Mouse (Mus musculus) cerebellum, postnatal 10 days (tissue): ENCODE measurements around the gene Snx14.

Source experiments
- DNase-seq, 2 experiments: peaks; one replicate each; pipeline ENCODE4 v3.0.0; 2021; ENCODE audit warnings: mixed read lengths in 2 of 2

The Snx14 gene

DNA sequence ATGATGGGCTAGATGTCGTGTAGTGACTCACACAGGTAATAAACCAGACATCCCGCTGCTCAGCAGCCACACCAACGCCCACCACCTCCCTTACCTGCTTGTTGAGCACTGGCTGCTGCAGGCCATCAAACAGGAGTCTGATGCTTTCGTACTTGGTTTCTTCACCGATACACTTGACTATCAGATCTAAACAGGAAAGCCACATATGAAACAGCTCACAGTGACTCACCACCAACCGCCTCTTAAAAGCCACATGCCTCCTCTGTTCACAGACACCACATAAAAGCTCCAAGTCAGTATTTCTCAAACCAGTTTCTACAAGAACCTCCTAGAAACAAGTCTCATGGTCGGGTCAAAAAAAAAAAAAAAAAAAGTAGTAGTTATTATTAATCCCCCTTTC, 58.7 kb downstream of the Snx14 start:
- no peak for DNase-seq

DNA sequence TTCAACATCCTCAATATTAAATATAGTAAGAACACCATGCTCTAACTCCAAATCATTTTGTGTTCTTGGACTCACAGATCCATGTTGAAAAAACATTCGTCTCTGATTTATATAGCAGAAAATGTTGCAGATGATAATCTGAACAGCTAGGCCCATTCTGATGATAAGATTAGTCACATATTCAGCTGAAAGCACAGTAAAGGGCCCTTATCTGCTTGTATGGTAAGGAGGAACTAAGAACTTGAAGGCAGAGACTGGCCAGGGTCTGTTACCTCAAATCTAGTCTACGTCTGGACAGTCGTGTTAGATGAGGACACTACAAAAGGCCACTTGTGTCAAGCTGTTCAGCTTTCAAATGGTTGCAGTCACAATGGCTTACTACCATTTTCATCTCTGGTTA, 59.7 kb downstream of the Snx14 start:
- DNase-seq = no peak

DNA sequence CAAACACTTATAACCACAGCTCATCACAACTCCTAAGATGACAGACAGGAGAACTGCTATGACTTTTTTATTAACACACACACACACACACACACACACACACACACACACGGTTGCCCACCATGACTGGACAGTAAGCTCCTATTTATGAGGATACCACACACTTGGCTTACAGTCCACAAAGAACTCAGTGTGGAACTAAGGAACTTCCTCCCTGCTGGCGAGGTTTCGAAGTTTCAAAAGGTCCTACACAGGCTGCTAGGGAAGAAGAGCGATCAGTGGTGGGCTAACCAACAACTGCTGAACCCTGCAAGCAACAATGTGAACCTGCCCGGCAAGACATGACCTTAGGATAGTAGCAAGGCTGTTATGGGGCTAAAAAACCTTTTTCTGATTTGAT, 61.3 kb downstream of the Snx14 start:
- DNase-seq = no peak

DNA sequence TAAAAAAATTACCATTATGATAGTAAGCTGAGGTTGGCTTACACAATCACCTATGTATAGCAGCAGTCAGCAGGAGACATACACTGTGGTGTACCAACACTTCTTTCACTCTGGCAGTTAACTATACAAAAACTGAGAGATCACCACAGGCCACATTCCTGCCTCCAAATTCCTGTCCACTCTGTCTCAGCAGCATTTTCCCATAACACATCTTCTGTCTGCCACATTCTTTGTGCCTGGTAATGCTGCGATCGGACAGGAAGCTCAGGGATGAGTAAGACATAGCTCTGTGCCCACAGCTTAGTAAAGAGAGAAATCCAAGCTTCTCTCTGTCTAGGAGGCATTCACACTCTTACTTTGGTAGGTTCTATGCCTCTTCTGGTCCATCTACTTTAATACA, 65.8 kb downstream of the Snx14 start:
- DNase-seq = no peak

DNA sequence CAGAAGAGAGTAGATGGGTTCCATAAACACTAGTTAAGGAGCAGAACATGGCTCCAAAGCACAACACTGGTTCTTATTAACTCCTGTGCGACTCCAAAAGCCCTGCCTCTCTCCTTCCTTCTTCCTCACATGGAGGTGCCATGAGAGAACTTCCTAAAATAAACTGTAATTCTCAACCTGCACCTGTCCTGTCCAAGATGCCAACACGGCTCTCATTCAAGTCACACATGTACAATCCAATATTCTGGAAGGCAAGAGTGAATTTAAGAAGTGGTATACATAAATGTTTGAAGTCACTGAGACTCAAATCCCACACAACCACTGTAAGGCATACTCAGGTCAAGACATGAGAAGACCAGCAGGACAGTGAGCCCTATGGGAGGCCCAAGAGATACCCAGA, 67.6 kb downstream of the Snx14 start:
- DNase-seq = no peak

DNA sequence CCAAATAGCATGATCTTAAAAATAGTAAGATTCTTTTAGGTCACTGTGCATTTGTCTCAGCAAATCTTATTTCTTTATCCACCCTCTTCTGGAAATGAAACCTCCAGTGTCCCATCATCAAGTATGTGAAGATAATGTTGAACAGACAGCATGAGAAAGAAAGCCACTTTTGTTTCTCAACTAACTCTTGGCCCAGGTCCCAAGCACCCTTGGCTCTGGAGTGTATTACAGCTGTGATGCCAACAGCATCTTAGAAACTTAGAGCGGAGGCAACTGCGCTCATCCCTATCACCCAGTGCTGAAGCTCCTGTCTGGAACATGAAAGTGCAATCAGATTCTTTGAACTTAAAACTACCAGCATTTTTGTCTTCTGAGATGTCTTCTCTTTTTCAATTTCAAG, 69.1 kb downstream of the Snx14 start:
- DNase-seq = peak; percentile 40 to 60

DNA sequence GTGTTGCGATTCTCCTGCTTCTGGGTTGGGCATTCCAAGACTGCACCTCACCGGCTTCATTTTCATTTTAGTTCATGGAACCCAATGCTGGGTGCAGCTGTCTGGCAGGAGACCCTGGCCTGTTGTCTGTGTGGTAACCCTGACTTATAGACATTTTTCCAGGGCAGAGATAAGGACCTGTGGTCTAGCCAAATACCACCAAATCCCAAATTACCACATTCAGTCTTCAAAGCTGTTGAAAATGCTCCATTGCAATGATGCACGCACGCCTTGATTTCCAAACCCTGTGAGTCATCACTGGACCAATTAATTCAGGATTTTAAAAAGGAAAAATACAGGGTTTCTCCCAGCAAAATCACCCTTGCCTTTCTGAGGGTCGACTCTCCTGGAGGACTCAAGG, 70.3 kb downstream of the Snx14 start:
- DNase-seq = no peak

DNA sequence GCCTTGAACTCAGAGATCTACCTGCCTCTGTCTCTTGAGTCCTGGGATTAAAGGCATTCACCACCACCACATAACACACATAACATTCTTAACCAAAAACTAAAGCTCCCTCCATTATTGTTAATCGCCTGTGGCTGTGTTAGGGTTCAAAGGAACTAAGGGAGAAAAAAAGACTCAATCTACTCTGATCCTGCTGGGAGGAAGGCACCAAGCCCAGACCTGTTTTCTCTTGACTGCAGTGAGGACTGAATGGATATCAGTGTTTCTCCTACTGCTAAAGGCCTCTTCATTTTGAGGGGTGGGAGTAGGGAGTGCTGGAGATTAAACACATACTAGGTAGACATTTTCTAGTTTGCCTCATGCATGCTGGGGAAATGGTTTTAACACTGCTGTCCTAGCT, 71.0 kb downstream of the Snx14 start:
- DNase-seq = peak; percentile 56 to 72

DNA sequence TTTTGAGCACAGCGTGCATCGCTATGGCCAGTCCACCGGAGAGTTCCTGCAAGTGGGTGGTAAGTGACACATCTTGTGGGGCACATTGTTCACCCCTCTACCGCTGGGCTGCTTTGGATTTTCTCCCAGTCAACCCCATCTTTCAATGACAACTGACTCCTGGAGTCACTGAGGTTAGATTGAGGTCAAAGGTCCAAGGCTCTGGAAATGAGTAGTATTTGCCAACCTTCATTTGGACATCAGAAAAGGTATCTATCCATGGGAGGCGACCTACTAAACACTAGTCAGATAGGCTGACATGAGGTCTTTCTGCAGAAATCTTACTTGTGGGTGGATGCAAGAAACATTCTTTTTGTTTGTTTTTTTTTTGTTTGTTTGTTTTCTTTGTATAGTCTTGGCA, 71.4 kb downstream of the Snx14 start:
- DNase-seq = no peak

DNA sequence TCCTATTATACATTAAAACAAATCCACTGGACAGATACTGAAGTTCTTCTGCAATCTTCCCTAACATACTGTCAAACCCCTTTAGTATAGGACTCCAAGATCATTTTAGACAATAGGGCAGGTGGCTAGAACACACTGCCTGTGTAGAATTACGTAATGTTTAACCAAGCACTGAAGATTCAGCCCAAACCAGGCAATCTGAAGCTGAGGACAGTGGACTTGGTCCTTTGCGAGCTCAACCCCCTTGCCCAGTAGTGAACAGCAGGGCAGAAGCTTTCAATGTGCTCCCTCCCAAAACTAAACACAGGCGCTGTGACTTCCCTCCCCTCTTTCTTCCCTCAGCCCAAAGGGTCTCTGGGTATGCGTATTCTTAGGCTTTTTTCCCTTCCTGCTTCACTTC, 71.9 kb downstream of the Snx14 start:
- no peak for DNase-seq

DNA sequence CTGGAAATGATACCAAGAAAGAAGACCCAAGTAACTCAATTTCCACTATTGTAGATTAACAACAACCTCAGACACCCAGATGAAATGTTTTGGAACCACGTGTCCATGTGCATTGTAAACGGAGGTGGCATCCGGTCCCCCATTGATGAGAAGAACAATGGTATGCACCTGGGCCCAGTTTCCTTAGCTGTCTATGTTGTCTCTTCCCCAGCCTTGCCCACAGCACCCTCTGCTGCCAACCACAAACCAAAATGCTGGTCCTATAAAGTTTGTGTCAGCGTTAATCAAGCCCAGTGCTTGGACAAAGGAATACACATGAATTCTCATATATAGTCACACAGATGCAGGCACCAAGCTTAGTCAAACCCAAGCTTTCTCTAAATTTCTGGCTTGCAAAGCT, 72.5 kb downstream of the Snx14 start:
- peak; percentile 27 to 33 for DNase-seq

DNA sequence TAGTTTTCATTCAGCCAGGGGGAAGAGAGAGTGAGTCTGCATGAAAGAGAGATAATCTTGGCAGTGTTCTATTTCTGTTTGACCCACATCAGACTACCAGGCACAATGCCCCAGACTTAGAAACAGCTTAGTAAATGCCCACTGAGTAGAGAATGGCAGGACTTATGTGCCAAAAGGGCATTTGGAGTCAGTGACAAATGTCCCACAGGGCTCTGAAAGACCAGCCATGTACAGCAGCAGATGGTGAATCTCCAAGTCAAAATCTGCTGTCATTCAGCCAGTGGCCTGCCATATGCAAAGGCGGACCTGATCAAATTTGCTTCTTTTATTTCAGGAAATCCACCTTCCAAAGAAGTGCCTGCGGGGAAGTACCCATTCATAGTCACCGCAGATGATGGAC, 75.7 kb downstream of the Snx14 start:
- DNase-seq = peak; percentile 91 to 92

DNA sequence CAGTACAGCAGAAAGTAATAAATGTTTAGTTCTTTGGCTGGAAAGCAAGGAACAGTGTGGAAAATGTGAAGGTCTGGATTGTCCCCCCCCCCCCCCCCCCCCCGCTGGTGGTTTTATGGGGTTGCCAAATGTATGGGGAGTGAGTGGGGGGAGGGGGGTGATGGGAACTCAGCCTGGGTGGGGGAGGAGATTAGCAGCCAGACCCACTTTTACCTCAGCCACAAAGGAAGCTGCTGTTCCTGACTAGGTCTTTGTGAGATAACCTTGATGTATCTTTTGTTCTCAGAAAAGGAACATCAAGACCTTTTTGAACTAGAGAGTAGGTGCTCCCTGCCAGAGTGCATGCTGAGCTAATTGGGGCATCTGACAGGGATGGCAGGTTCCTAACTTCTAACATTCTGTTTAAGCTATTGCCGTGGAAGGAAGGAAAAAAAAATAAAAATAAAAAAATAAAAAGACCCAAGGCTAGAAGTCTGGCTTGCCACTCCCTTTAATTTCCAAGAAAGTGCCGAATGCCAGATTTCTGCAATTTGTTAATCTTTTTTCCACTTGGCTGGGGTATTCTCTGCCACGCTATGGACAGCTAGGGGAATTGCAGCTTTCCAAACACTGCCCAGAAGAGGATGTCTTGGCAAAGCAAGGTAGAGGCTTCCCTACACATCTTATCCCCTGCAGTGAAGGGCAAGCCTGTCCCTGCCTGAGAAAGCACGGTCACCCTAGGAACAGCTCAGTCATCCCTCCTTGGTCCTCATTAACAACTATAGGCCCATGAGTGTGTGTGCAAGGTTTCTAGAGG, 76.5 kb downstream of the Snx14 start:
- DNase-seq = peak; percentile 72 to 76

DNA sequence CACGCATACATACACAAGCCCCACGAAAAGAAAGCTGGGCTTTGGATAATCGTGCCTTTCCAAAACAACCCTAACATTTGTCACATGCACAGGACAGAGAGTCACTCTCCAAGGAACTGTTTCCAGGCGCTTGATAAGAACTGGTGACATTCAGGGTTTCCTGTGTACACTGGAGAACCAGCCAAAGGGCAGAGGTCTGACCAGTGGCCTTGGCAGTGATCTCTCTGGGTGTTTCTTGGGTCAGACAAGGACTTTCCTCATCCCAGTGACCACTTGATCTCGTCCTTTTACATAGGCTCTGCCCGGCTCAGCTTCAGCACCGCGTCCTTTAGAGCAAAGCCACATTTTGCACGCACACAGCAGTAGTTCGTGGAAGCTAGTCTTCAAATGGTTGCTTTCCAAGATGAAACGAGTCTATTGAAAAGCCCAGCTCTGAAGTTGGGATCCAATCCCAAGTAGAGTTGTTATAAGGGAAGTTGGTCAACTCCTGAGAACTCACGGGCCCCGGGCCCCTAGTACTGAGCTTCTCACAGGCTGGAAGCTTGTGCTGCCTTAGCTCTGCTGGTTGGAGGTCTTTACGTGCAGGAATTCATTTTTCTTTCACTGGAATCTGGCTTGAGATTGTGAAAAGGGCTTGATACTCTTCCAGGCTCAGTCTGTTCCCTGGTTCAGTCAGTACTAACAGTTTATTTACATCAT, 77.4 kb downstream of the Snx14 start:
- DNase-seq = peak; percentile 33 to 36

DNA sequence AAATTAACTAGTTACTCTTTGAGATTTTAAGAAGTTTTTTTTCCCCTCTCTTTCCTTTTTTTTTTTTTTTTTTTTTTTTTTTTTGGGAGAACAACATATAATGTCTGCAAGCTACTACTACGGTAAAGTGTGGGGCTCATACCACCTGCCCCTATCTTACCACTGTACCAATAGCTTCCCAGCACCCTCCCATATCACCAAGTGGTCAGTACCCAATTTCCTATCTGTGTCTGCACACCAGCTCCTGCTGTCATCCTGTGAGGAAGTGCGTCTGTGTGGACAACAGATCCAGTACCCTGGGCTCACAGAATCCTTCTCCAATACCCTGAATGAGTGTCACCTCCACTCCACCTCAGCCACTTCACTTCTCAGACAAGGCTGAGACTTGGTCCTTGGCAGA, 79.6 kb downstream of the Snx14 start:
- DNase-seq = no peak

DNA sequence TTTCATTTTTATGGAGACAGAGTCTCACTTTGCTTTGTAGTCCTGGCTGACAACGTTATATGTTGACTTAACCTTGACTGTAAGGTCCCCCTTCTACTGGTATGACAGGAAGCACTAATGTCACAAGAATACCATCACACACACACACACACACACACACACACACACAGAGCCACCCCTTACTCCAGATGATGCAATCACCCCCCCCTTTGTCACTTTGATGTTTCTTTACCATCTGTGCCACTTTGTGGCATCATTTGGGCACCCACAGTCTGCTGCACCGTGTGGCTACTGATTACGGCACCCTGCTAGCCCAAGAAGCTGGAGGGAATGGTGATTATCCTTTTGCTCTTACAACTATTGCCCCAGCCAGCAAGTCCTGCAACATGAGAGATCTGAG, 81.6 kb downstream of the Snx14 start:
- no peak for DNase-seq

DNA sequence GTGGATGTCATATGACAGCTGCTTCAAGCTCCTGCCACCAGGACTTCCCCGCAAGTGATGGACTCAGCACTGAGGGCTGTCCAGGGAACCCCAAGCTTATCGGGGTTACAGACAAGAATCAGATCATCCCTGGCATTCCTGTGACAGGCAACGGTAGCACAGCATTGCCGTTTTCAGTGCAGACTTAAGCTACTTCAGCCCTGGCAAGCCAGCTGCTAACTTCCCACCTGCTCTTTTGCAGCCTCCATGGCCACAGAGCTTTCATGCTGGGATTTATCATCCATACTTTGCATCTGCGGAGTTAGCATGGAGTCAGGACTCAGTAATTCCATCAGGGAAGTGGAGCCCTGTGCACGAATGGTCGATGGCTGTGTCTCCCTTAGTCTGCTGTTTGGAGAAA, 85.3 kb downstream of the Snx14 start:
- no peak for DNase-seq

DNA sequence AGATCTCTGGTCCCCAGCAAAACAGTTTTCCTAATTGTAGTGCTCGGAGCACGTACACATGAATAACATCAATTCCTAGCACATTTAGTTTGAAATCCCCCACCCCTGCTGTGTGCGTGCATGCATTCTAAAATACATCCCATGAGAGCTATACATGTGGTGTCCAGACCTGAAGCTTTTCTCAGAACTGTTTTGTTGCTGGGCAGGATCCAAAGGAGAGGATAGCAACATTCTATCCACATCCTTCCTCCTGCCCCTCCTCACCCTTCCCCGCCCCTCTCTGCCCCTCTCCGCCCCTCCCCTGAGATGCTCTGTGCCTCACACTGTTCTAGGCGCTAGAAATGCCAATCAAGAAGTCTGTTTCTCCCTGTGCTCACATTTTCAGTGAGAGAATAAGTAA, 86.0 kb downstream of the Snx14 start:
- no peak for DNase-seq

DNA sequence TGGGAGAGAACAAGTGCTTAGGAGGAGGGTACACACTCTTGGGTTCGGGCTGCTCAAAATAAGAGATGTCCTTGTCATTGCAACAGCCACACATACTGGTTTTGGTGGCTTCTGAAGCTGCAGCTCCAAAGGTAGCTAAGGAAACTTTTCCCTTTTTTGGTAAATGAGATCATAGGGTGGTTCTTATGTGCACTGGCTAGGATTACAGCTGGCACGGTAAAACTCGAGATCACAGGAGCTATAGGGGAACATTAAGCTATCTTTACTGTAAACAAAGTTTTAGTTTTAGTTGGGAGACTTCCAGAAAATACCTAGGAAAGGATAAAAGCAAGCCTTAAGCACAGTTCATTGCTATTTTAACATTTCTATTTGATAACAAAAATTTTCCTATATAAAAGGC, 87.6 kb downstream of the Snx14 start:
- no peak for DNase-seq

DNA sequence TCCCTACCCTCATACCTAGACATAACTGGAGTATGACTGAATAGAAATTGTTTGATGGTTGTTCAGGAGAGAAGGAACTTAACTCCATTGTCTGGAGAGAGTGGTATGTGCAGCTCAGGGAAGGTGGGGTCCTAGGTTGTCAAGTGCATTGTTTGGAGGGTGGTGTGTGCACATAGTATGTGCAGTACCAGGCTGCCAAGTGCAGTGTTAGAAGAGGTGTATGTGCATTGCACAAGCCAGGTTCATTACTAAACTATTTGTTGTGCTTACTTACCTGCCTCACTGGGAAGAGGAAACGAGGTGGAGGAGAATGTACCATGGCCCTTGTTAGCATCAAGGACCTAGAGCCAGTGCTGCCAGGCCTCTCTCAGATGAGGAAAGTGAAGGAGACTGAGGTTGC, 88.4 kb downstream of the Snx14 start:
- no peak for DNase-seq

DNA sequence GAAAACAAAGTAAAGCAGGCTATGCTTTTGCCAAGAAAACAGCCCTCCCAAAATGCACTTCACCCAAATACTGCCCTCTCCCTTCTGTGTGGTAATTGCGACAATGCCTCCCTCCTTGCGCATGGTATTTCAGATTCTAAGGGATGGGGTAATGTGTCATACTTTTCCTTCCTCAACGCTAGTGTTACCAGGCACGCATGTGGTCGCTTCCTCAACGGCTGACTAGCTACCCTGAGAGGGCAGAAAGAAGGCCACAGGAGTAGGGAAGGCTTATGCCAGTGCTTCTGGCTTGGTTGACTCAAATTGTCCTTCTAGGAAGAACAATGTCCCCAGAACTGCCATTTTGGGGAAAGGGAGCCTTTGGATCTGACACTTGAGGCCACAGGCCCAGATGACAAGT, 90.1 kb downstream of the Snx14 start:
- no peak for DNase-seq

DNA sequence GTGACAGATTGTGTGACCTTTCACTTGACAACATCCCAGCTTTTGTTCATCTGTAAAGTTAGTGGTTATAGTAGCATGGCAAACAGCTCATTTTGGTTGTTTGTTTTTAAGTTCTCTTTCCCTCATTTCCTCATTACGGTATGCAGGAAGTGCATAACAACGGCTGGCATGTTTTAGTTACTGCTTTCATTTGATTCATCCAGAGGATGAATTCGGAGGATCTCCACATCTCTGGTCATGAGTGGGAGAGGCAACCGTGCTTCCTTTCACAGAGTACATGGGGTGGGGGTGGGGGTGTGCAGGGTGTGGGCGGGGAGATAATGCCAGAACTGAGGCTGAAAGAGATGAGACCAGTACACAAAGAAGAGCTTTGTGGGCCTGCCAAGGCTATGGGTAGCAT, 91.9 kb downstream of the Snx14 start:
- no peak for DNase-seq

DNA sequence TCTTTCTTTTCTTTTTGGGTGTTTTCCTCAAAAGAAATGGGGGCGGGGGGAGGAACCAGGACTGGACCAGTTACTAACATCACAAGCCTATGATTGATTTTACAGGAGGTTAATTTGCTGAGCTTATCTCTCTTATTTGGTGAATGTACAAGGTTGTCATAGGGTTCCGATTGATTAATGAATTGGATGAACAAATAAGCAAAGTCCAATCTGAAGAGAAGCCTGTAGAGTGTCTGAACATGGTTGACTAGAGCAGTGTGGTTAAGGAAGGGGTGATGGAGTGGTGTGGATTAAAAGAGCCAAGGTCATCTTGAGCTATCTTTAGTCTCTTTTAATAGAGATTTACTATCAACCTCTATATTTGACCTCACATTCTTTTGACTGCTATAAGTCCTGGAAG, 94.3 kb downstream of the Snx14 start:
- no peak for DNase-seq

DNA sequence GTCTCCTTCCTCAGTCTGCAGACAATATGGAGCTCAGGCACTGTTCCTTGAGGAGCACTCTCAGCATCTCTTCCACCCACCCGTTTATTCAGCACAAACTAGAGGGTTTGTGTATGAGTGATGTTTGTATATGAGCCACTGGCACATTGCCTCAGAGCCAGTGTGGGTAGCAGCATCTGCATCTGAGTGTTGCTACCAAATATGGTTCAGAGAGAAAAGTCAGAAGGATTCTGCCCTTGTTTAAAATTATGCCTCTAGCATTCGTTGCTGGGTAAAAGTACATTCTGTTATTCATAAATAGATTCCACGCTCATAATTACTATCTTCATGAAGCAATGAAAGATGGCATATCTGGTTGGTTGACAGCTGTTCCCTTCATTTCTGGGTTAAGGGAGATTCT, 96.1 kb downstream of the Snx14 start:
- no peak for DNase-seq

DNA sequence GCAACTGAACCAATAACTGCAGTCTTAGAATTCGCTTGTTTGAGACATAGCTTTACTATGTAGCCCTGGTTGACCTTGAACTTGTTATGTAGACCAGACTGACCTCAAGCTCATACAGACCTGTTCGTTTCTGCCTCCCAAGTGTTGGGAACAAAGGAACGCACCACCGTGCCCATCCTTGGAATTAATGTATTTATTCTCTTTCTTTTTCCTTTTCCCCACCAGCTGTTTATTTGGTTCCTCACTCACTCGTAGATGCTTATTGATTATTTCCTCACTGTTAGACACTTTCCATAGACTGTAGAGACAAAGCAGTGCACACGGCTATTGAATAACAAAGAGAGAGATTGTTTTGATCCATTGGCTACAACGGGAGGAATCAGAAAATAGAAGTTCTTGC, 96.5 kb downstream of the Snx14 start:
- no peak for DNase-seq
